In the genomic region with DNA sequence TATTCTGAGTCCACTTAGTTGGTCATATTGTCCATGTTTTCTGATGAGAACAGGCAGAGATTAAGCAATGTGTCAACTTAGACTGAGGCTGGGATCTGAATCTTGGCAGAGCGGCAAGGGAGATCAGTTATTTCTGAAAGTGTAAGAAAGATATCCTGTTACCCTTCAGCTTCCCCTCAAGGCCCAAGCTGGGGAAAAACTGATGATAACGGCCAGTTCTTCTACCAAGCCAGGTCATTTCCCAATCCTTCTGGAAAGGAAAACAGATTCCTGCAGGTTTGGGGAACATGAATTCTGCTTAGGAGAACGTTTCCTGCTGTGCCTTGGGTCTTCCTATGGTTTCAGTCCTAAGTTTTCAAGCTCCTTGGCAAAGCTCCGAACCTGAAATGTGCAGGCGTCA, we compare ENCODE assay signal across 28 mouse cellular contexts.
DNase-seq lines count a peak whose midpoint lies in the region; ATAC-seq and TF ChIP-seq lines count a peak whose summit lies in the region.
"Had no signal": no experiment of that assay in that cellular context is flagged by ENCODE, and none has a peak within 500 bp of the region (broad histone marks: within the 10 kb centered on the region; RNA-seq: fewer than 3 reads in every experiment).

No protein-coding gene starts in this region.

- H3K4me1 ChIP-seq in lung, embryonic 14.5 days (ENCODE audit: insufficient read depth): 0 out of 2 replicates have a peak, but pooled peaks cover 3% of the 10 kb centered on the region
- H3K4me1 ChIP-seq: hindbrain, embryonic 15.5 days; kidney, embryonic 15.5 days; liver, embryonic 15.5 days; megakaryocyte, embryonic 14.5 days; midbrain, embryonic 12.5 days; neural tube, embryonic 12.5 days had no signal

- no peak overlapping the region for H3K27ac ChIP-seq in lung, embryonic 14.5 days (ENCODE audit: low read depth)
- H3K27ac ChIP-seq: heart, adult 2 months; hindbrain, embryonic 15.5 days; kidney, embryonic 15.5 days; left cerebral cortex, adult 2 months; limb, embryonic 12.5 days; liver, embryonic 15.5 days; midbrain, embryonic 12.5 days; neural tube, embryonic 12.5 days had no signal

- no peak overlapping the region for H3K4me3 ChIP-seq in lung, embryonic 14.5 days (ENCODE audit: low read depth, low read length)
- H3K4me3 ChIP-seq: heart, adult 2 months; hindbrain, embryonic 15.5 days; kidney, embryonic 15.5 days; left cerebral cortex, adult 2 months; limb, embryonic 12.5 days; liver, embryonic 15.5 days; megakaryocyte, embryonic 14.5 days; midbrain, embryonic 12.5 days; myocyte; neural tube, embryonic 12.5 days had no signal

- no peak for TF ChIP-seq CTCF in lung, embryonic 14.5 days (IDR thresholded peaks at IDR 0.05; ENCODE audit: low read depth)

- no peaks in the 10 kb centered on the region for H3K9me3 ChIP-seq in lung, embryonic 14.5 days (ENCODE audit: low read depth, low read length)
- H3K9me3 ChIP-seq: hindbrain, embryonic 15.5 days; kidney, embryonic 15.5 days; limb, embryonic 12.5 days; liver, embryonic 15.5 days; midbrain, embryonic 12.5 days; neural tube, embryonic 12.5 days had no signal

- H3K9ac ChIP-seq in lung, embryonic 14.5 days: no peak overlapping the region
- H3K9ac ChIP-seq: hindbrain, embryonic 15.5 days; kidney, embryonic 15.5 days; limb, embryonic 12.5 days; liver, embryonic 15.5 days; midbrain, embryonic 12.5 days; neural tube, embryonic 12.5 days had no signal

- H3K36me3 ChIP-seq in lung, embryonic 14.5 days (ENCODE audit: insufficient read depth): no peaks in the 10 kb centered on the region
- H3K36me3 ChIP-seq: hindbrain, embryonic 15.5 days; kidney, embryonic 15.5 days; limb, embryonic 12.5 days; liver, embryonic 15.5 days; midbrain, embryonic 12.5 days; neural tube, embryonic 12.5 days had no signal

- DNase-seq in gastrocnemius, postnatal 25 days: peak; percentile 10
- DNase-seq in gastrocnemius, postnatal 36 days: no peak
- DNase-seq in lung, embryonic 14.5 days: peak; percentile 16
- DNase-seq in lung, postnatal 4 days: no peak
- peak; percentile 9 for DNase-seq in lung, postnatal 10 days
- DNase-seq in skeletal muscle tissue, adult 2 months (ENCODE audit: low read depth, low spot score): peak; percentile 34
- no peak for DNase-seq in spleen, adult 18-20 months
- DNase-seq: adrenal gland, adult 8-10 months; B cell, adult 2 months; cerebellum, adult 11-12 months; cerebellum, adult 9-11 months; kidney, adult 11 months; kidney, postnatal 25 days; right cerebral cortex, postnatal 4 days; thymus, postnatal 4 days had no signal

- 59% methylated on average over 5 of the region's 5 CpGs for WGBS in lung, embryonic 14.5 days

- H3K27me3 ChIP-seq in lung, embryonic 14.5 days (ENCODE audit: insufficient read depth, low read length): no peaks in the 10 kb centered on the region
- H3K27me3 ChIP-seq: hindbrain, embryonic 15.5 days; kidney, embryonic 15.5 days; limb, embryonic 12.5 days; liver, embryonic 15.5 days; megakaryocyte, embryonic 14.5 days; midbrain, embryonic 12.5 days; neural tube, embryonic 12.5 days had no signal

- H3K4me2 ChIP-seq in lung, embryonic 14.5 days: no peak overlapping the region
- H3K4me2 ChIP-seq: hindbrain, embryonic 15.5 days; kidney, embryonic 15.5 days; limb, embryonic 12.5 days; liver, embryonic 15.5 days; midbrain, embryonic 12.5 days; neural tube, embryonic 12.5 days had no signal

- intact Hi-C loops in gastrocnemius, postnatal 36 days (cut with DNase I): no loop called here

- ATAC-seq in lung, embryonic 14.5 days (ENCODE audit: insufficient read depth): no peak
- ATAC-seq: activated CD4-positive, CD25-positive, alpha-beta regulatory T cell, adult 4 months; forebrain, embryonic 14.5 days; inflammation-experienced regulatory T-cells, adult 6 months had no signal

Comparison
In these comparisons a context has a peak if more than half of its experiments do, and no peak if none do; other contexts are left out.
1. DNase-seq: peak in gastrocnemius, postnatal 25 days (single experiment), lung, embryonic 14.5 days (single experiment), lung, postnatal 10 days (single experiment) and skeletal muscle tissue, adult 2 months (single experiment); none in gastrocnemius, postnatal 36 days (0 of 2), lung, postnatal 4 days (0 of 2) and spleen, adult 18-20 months (0 of 2).